Mouse (Mus musculus) C2C12 (cell line): ENCODE data around the gene Stk10.

Experiments
- CEBPB ChIP-seq: IDR thresholded peaks from one replicate; pipeline ENCODE4 v1.6.1; 2011; ENCODE audit warnings: low read depth, mild to moderate bottlenecking, control low read depth, moderate library complexity
- CTCF ChIP-seq: IDR thresholded peaks from one replicate; pipeline ENCODE4 v1.5.1; 2011; ENCODE audit not compliant: control insufficient read depth, insufficient read depth, insufficient read length
- MAX ChIP-seq: IDR thresholded peaks from one replicate; pipeline ENCODE4 v1.6.1; 2011; ENCODE audit warnings: mild to moderate bottlenecking, control low read depth
- MYOG ChIP-seq: IDR thresholded peaks from one replicate; pipeline ENCODE4 v1.6.1; 2011; ENCODE audit not compliant: control insufficient read depth, insufficient read length; ENCODE audit errors: extremely low read depth
- USF1 ChIP-seq: IDR thresholded peaks from one replicate; pipeline ENCODE4 v1.6.1; 2011; ENCODE audit warnings: low read depth, mild to moderate bottlenecking, control low read depth, moderate library complexity

DNA sequence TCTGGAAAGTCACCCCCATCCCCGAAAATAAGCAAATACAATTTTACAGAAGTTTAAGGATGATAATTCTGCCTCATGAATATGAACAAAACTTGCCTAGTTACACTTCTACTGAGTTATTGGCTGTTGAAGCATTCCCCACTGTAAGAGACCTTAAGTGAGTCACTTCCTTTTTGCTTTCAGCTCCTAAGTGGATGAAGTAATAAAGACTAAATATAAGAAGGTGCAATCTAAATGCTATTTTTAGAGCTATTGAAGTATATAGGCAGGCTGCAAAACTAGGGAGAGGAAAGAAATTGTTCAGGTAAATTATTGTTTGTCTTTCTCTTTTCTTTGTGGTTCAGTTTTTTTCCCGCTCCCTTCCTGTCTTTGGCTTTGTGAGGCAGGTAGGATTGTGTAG lies 114.2 kb downstream of the Stk10 start:
- TF ChIP-seq CTCF (no peak), MAX (no peak), CEBPB (no peak), MYOG (no peak), USF1 (no peak)
